Mouse (Mus musculus) heart, embryonic 16.5 days (tissue): ENCODE results near the gene Hectd4. TPM values are rescaled to one million over a fixed set of nuclear protein-coding genes. Genes with fewer than 3 reads are reported as not detected.

ENCODE experiments used
- ATAC-seq: fragments of 200-750 bp; cut with Nextera tagmentation; replicated peaks from 2 replicates; pipeline ENCODE4 v1.8.0; 2017; ENCODE audit warnings: moderate number of reproducible peaks; ENCODE audit not compliant: insufficient read depth, low FRiP score; ENCODE audit errors: extremely low read depth
- H3K27ac ChIP-seq: fragments of 300-500 bp; sonication (generic); 2 replicates; pipeline ENCODE4 v1.5.1; 2014; ENCODE audit warnings: mild to moderate bottlenecking, low read length, control low read depth, moderate library complexity
- H3K27me3 ChIP-seq: fragments of 300-500 bp; sonication (generic); 2 replicates; pipeline ENCODE4 v1.6.1; 2014; ENCODE audit warnings: low read length, mixed read lengths; ENCODE audit not compliant: control insufficient read depth, insufficient read depth
- H3K36me3 ChIP-seq: fragments of 300-500 bp; sonication (generic); 2 replicates; pipeline ENCODE4 v1.6.1; 2014; ENCODE audit not compliant: control insufficient read depth, insufficient read depth
- H3K4me1 ChIP-seq: fragments of 300-500 bp; sonication (generic); 2 replicates; pipeline ENCODE4 v1.6.1; 2014; ENCODE audit warnings: low read length, mixed read lengths; ENCODE audit not compliant: control insufficient read depth, insufficient read depth
- H3K4me2 ChIP-seq: fragments of 300-500 bp; sonication (generic); 2 replicates; pipeline ENCODE4 v1.6.1; 2014; ENCODE audit warnings: low read depth, mild to moderate bottlenecking, control low read depth, low read length
- H3K4me3 ChIP-seq: fragments of 300-500 bp; sonication (generic); 2 replicates; pipeline ENCODE4 v1.5.1; 2014; ENCODE audit warnings: mild to moderate bottlenecking, control low read depth, low read length
- H3K9ac ChIP-seq: fragments of 300-500 bp; sonication (generic); 2 replicates; pipeline ENCODE4 v1.6.1; 2014; ENCODE audit warnings: low read length, control low read depth
- H3K9me3 ChIP-seq: fragments of 300-500 bp; sonication (generic); replicated peaks from 2 replicates; pipeline ENCODE4 v1.6.1; 2016; ENCODE audit warnings: low read length; ENCODE audit not compliant: control insufficient read depth
- WGBS: fragments of 180-500 bp; shearing (Covaris S2); extraction: QIAGEN DNeasy Blood & Tissue Kit; methylation state at CpG from one replicate; pipeline ENCODE4 v1.1.7; 2014; 5-methylcytosine and 5-hydroxymethylcytosine counted together
- polyA plus RNA-seq: library from polyadenylated mRNA; unstranded; fragments of >200 nt; fragmentation: Nextera tagmentation; extraction: Ambion mirVana; gene quantifications from 2 replicates; pipeline ENCODE4 v1.2.1, GENCODE M21; 2015

Gene Hectd4
- polyA plus RNA-seq, 1 experiment from 2014 or later = 2.6 TPM

- H3K4me2 ChIP-seq = no peak overlapping the region
- H3K4me3 ChIP-seq = no peak overlapping the region
- no peak for ATAC-seq
- no peaks in the 10 kb centered on the region for H3K36me3 ChIP-seq
- no peak overlapping the region for H3K27ac ChIP-seq
- peaks cover 7% of the 10 kb centered on the region for H3K4me1 ChIP-seq
- 84% methylated on average over 2 of the region's 2 CpGs for WGBS
- H3K27me3 ChIP-seq = no peaks in the 10 kb centered on the region
- no peak overlapping the region for H3K9ac ChIP-seq
- H3K9me3 ChIP-seq = no peaks in the 10 kb centered on the region
Observed at GRCm38 (mm10) chr5:121238208-121238607, 18.2 kb downstream of the Hectd4 start.

- Histone ChIP-seq H3K9me3 (no peaks in the 10 kb centered on the region), H3K4me3 (no peak overlapping the region), H3K27ac (no peak overlapping the region), H3K9ac (no peak overlapping the region), H3K4me2 (no peak overlapping the region), H3K4me1 (peaks cover 7% of the 10 kb centered on the region), H3K36me3 (no peaks in the 10 kb centered on the region), H3K27me3 (no peaks in the 10 kb centered on the region)
- 69% methylated on average over 5 of the region's 5 CpGs for WGBS
- no peak for ATAC-seq
Observed at GRCm38 (mm10) chr5:121239846-121240245, 19.8 kb downstream of the Hectd4 start.

- peaks cover 9% of the 10 kb centered on the region for H3K4me1 ChIP-seq
- H3K36me3 ChIP-seq = no peaks in the 10 kb centered on the region
- no peak for ATAC-seq
- no peak overlapping the region for H3K4me2 ChIP-seq
- no peaks in the 10 kb centered on the region for H3K27me3 ChIP-seq
- no peak overlapping the region for H3K4me3 ChIP-seq
- H3K9ac ChIP-seq = no peak overlapping the region
- no peaks in the 10 kb centered on the region for H3K9me3 ChIP-seq
- no peak overlapping the region for H3K27ac ChIP-seq
Observed at GRCm38 (mm10) chr5:121241182-121241581, 21.2 kb downstream of the Hectd4 start.

- no peaks in the 10 kb centered on the region for H3K9me3 ChIP-seq
- no peak overlapping the region for H3K27ac ChIP-seq
- WGBS = 23% methylated on average over 1 of the region's 1 CpGs
- H3K4me1 ChIP-seq = peaks cover 2% of the 10 kb centered on the region
- no peak overlapping the region for H3K4me3 ChIP-seq
- H3K9ac ChIP-seq = no peak overlapping the region
- H3K36me3 ChIP-seq = no peaks in the 10 kb centered on the region
- no peak for ATAC-seq
- H3K27me3 ChIP-seq = no peaks in the 10 kb centered on the region
- no peak overlapping the region for H3K4me2 ChIP-seq
Observed at GRCm38 (mm10) chr5:121242261-121242660, 22.2 kb downstream of the Hectd4 start.

- Histone ChIP-seq H3K27me3 (no peaks in the 10 kb centered on the region), H3K4me2 (no peak overlapping the region), H3K9me3 (no peaks in the 10 kb centered on the region), H3K4me1 (peaks cover 2% of the 10 kb centered on the region), H3K36me3 (no peaks in the 10 kb centered on the region), H3K9ac (no peak overlapping the region), H3K27ac (no peak overlapping the region), H3K4me3 (no peak overlapping the region)
- ATAC-seq = no peak
- 94% methylated on average over 1 of the region's 1 CpGs for WGBS
Observed at GRCm38 (mm10) chr5:121242701-121243100, 22.7 kb downstream of the Hectd4 start.

GRCm38 (mm10) chr5:121243676-121244364 lies 23.8 kb downstream of the Hectd4 start:
- 87% methylated on average over 1 of the region's 1 CpGs for WGBS
- H3K4me3 ChIP-seq = no peak overlapping the region
- H3K27ac ChIP-seq = no peak overlapping the region
- H3K9ac ChIP-seq = no peak overlapping the region
- peaks cover 2% of the 10 kb centered on the region for H3K4me1 ChIP-seq
- no peaks in the 10 kb centered on the region for H3K27me3 ChIP-seq
- ATAC-seq = no peak
- H3K4me2 ChIP-seq = no peak overlapping the region
- H3K9me3 ChIP-seq = no peaks in the 10 kb centered on the region
- no peaks in the 10 kb centered on the region for H3K36me3 ChIP-seq

GRCm38 (mm10) chr5:121244365-121244731 lies 24.3 kb downstream of the Hectd4 start:
- H3K4me3 ChIP-seq = no peak overlapping the region
- no peaks in the 10 kb centered on the region for H3K9me3 ChIP-seq
- H3K9ac ChIP-seq = no peak overlapping the region
- no peaks in the 10 kb centered on the region for H3K36me3 ChIP-seq
- H3K4me1 ChIP-seq = peaks cover 2% of the 10 kb centered on the region
- no peaks in the 10 kb centered on the region for H3K27me3 ChIP-seq
- no peak overlapping the region for H3K4me2 ChIP-seq
- ATAC-seq = no peak
- no peak overlapping the region for H3K27ac ChIP-seq
- 75% methylated on average over 5 of the region's 5 CpGs for whole genome bisulfite sequencing

GRCm38 (mm10) chr5:121245201-121245600 lies 25.2 kb downstream of the Hectd4 start:
- no peaks in the 10 kb centered on the region for H3K27me3 ChIP-seq
- H3K27ac ChIP-seq = no peak overlapping the region
- no peaks in the 10 kb centered on the region for H3K36me3 ChIP-seq
- no peak overlapping the region for H3K4me3 ChIP-seq
- no peak overlapping the region for H3K4me2 ChIP-seq
- no peak overlapping the region for H3K9ac ChIP-seq
- 82% methylated on average over 7 of the region's 7 CpGs for WGBS
- H3K4me1 ChIP-seq = peaks cover 2% of the 10 kb centered on the region; the same call in 1 of the 2 replicates
- no peak for ATAC-seq
- no peaks in the 10 kb centered on the region for H3K9me3 ChIP-seq

- no peak for ATAC-seq
- Histone ChIP-seq H3K27ac (no peak overlapping the region), H3K36me3 (peaks cover 2% of the 10 kb centered on the region), H3K4me1 (peaks cover 5% of the 10 kb centered on the region; the same call in 1 of the 2 replicates), H3K4me2 (no peak overlapping the region), H3K4me3 (no peak overlapping the region), H3K9me3 (no peaks in the 10 kb centered on the region), H3K9ac (no peak overlapping the region), H3K27me3 (no peaks in the 10 kb centered on the region)
- 47% methylated on average over 3 of the region's 3 CpGs for WGBS
Observed at GRCm38 (mm10) chr5:121248766-121249394, 28.9 kb downstream of the Hectd4 start.
